Mouse (Mus musculus) thymus, postnatal 25 days (tissue): ENCODE measurements around the gene Rpl37.
"Not testable (repeated sequence)": the region's sequence is repeated elsewhere in the genome, so short reads cannot be mapped to it uniquely, and the experiment has no call there.

Source experiments
- DNase-seq: peaks from one replicate; pipeline ENCODE4 v3.0.0; 2022

Gene Rpl37

GRCm38 (mm10) chr15:5126456-5126855 is 10.0 kb downstream of the Rpl37 start:
- DNase-seq: no peak

GRCm38 (mm10) chr15:5127487-5127886 is 11.0 kb downstream of the Rpl37 start:
- DNase-seq: no peak

GRCm38 (mm10) chr15:5128176-5128940 is 11.9 kb downstream of the Rpl37 start:
- no peak for DNase-seq

- DNase-seq: no peak
These were observed 12.8 kb downstream of the Rpl37 start for GRCm38 (mm10) chr15:5129111-5129805.

- DNase-seq: not testable (repeated sequence)
These were observed 14.6 kb downstream of the Rpl37 start for GRCm38 (mm10) chr15:5130887-5131668.

GRCm38 (mm10) chr15:5133301-5133700 is 16.9 kb downstream of the Rpl37 start:
- DNase-seq: no peak

- DNase-seq: no peak
These were observed 17.7 kb downstream of the Rpl37 start for GRCm38 (mm10) chr15:5134179-5134578.

GRCm38 (mm10) chr15:5134945-5135483 is 18.6 kb downstream of the Rpl37 start:
- DNase-seq: no peak

- DNase-seq: no peak
These were observed 21.8 kb downstream of the Rpl37 start for GRCm38 (mm10) chr15:5138021-5138856.

GRCm38 (mm10) chr15:5139366-5139765 is 22.9 kb downstream of the Rpl37 start:
- DNase-seq: no peak

- DNase-seq: no peak
These were observed 23.4 kb downstream of the Rpl37 start for GRCm38 (mm10) chr15:5139863-5140262.

GRCm38 (mm10) chr15:5140357-5140756 is 23.9 kb downstream of the Rpl37 start:
- no peak for DNase-seq

GRCm38 (mm10) chr15:5142047-5142446 is 25.6 kb downstream of the Rpl37 start:
- DNase-seq: no peak

- DNase-seq: no peak
These were observed 26.3 kb downstream of the Rpl37 start for GRCm38 (mm10) chr15:5142714-5143113.

- DNase-seq: peak; percentile 74
These were observed 27.0 kb downstream of the Rpl37 start, which contains the start of gene Prkaa1 for GRCm38 (mm10) chr15:5143361-5144020. Gene Prkaa1, plus strand, starts transcription at chr15:5143861.

- no peak for DNase-seq
These were observed 27.8 kb downstream of the Rpl37 start for GRCm38 (mm10) chr15:5144021-5144778.

- DNase-seq: no peak
These were observed 28.9 kb downstream of the Rpl37 start for GRCm38 (mm10) chr15:5145196-5145945.

GRCm38 (mm10) chr15:5149187-5149586 is 32.7 kb downstream of the Rpl37 start:
- DNase-seq: no peak

- no peak for DNase-seq
These were observed 35.7 kb downstream of the Rpl37 start for GRCm38 (mm10) chr15:5152171-5152570.

- DNase-seq: no peak
These were observed 38.2 kb downstream of the Rpl37 start for GRCm38 (mm10) chr15:5154621-5155020.
